Mouse (Mus musculus): ENCODE data around the gene Rcn3. TPM values are rescaled to one million over a fixed set of nuclear protein-coding genes. Genes with fewer than 3 reads are reported as not detected.
"Not testable (repeated sequence)": the region's sequence is repeated elsewhere in the genome, so short reads cannot be mapped to it uniquely, and the experiment has no call there.

The Rcn3 gene
- total and polyA plus RNA-seq, 3 experiments, result 0.38 TPM; not detected in 2

GRCm38 (mm10) chr7:45110089-45110488 is 18.1 kb upstream of the Rcn3 start:
- H3K4me3 ChIP-seq (replicated peaks in 1 of 3; ENCODE audit: low read depth in 2 of 3, low read length in 2 of 3, poor library complexity in 1 of 3); H3K9me3 ChIP-seq (replicated peaks; ENCODE audit: low read length); H3K4me2 ChIP-seq (ENCODE audit: insufficient read depth, low read depth, poor library complexity, severe bottlenecking); dilution Hi-C loops (cut with MboI; ENCODE audit: extremely low pct_ligation_motif_present, extremely low pct_unique_long_range_greater_than_20kb, low sequenced_read_pairs); H3K79me2 ChIP-seq (replicated peaks; ENCODE audit: control insufficient read depth, extremely low read depth, insufficient read depth, poor library complexity, severe bottlenecking); H3K4me1 ChIP-seq (ENCODE audit: control insufficient read depth in 1 of 2, insufficient read depth in 2 of 2); H3K27ac ChIP-seq (ENCODE audit: insufficient read depth, low read depth); DNase-seq (ENCODE audit: extremely low read depth); H3K27me3 ChIP-seq (replicated peaks); H3K9ac ChIP-seq (ENCODE audit: insufficient read depth, low read depth); H3K36me3 ChIP-seq (replicated peaks in 1 of 2; ENCODE audit: control insufficient read depth in 1 of 2, insufficient read depth in 1 of 2, low read length in 1 of 2); in situ Hi-C loops (cut with MboI; ENCODE audit: low pct_ligation_motif_present, low pct_unique_long_range_greater_than_20kb, low sequenced_read_pairs): not testable (repeated sequence)

DNA sequence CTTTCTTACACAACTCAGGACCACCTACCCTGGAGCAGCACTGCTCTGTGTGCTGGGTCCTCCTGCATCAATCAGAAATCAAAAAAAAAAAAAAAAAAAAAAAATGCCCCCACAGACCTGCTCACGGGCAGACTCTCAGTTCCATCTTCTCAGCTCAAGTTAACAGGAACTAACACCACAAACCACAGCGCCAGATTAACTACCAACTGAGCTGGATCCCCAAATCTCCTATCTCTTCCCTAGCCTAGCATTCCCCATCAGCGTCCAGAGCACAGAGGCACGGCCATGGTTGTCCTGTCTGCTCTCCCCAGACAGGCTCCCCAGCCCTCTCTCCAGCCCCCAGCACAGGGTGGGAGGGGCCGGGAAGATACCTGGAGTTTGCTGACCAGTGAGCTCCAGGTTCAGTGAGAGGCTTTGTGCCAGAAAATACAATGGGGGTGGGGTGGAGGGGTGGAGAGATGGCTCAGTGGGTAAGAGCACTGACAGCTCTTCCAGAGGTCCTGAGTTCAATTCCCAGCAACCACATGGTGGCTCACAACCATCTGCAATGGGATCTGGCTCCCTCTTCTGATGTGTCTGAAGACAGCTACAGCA is 15.1 kb upstream of the Rcn3 start:
- no peak for TF ChIP-seq NELFE (IDR thresholded peaks at IDR 0.05; ENCODE audit: low read depth, low read length)
- no peak for TF ChIP-seq MYC (IDR thresholded peaks at IDR 0.05; ENCODE audit: low read depth, low read length)
- no peak for TF ChIP-seq RCOR1 (conservative IDR thresholded peaks at IDR 0.05; ENCODE audit: low read depth, low read length)
- no peak for TF ChIP-seq HCFC1 (IDR thresholded peaks at IDR 0.05; ENCODE audit: low read depth, low read length)
- no peak for TF ChIP-seq E2F4 (IDR thresholded peaks at IDR 0.05; ENCODE audit: insufficient replicate concordance, low read depth, low read length)
- TF ChIP-seq USF1 (IDR thresholded peaks at IDR 0.05; ENCODE audit: low read depth, low read length), result no peak
- TF ChIP-seq TCF12 (IDR thresholded peaks at IDR 0.05; ENCODE audit: low read depth, low read length), result no peak
- TF ChIP-seq POLR2AphosphoS2 (IDR thresholded peaks at IDR 0.05; ENCODE audit: low read depth, low read length), result no peak
- TF ChIP-seq ELF1 (IDR thresholded peaks at IDR 0.05; ENCODE audit: low read depth, low read length), result no peak
- no peak for TF ChIP-seq SMC3 (IDR thresholded peaks at IDR 0.05; ENCODE audit: low read depth, low read length)
- no peak for TF ChIP-seq CTCF (conservative IDR thresholded peaks at IDR 0.05 in 1 of 2, IDR thresholded peaks at IDR 0.05 in 1 of 2; ENCODE audit: low read depth in 2 of 2, low read length in 2 of 2)
- TF ChIP-seq RAD21 (IDR thresholded peaks at IDR 0.05; ENCODE audit: low read depth, low read length), result no peak
- no peak for TF ChIP-seq CHD1 (IDR thresholded peaks at IDR 0.05; ENCODE audit: low read depth, low read length)
- TF ChIP-seq TBP (conservative IDR thresholded peaks at IDR 0.05; ENCODE audit: low read depth, low read length), result no peak
- no peak for TF ChIP-seq JUN (IDR thresholded peaks at IDR 0.05; ENCODE audit: insufficient read depth, low read depth, low read length)
- Histone ChIP-seq H3K4me1 (ENCODE audit: control insufficient read depth in 1 of 2, insufficient read depth in 2 of 2) (no peaks in the 10 kb centered on the region; a peak in 1 of 4 replicates), H3K4me3 (replicated peaks in 1 of 3; ENCODE audit: low read depth in 2 of 3, low read length in 2 of 3, poor library complexity in 1 of 3) (no peak overlapping the region), H3K9me3 (replicated peaks; ENCODE audit: low read length) (no peaks in the 10 kb centered on the region), H3K27ac (ENCODE audit: insufficient read depth, low read depth) (no peak overlapping the region), H3K4me2 (ENCODE audit: insufficient read depth, low read depth, poor library complexity, severe bottlenecking) (no peak overlapping the region), H3K9ac (ENCODE audit: insufficient read depth, low read depth) (no peak overlapping the region), H3K79me2 (replicated peaks; ENCODE audit: control insufficient read depth, extremely low read depth, insufficient read depth, poor library complexity, severe bottlenecking) (no peaks in the 10 kb centered on the region), H3K27me3 (replicated peaks) (no peaks in the 10 kb centered on the region), H3K36me3 (replicated peaks in 1 of 2; ENCODE audit: control insufficient read depth in 1 of 2, insufficient read depth in 1 of 2, low read length in 1 of 2) (no peaks in the 10 kb centered on the region)
- in situ Hi-C loops (cut with MboI; ENCODE audit: low pct_ligation_motif_present, low pct_unique_long_range_greater_than_20kb, low sequenced_read_pairs), result no loop called here
- dilution Hi-C loops (cut with MboI; ENCODE audit: extremely low pct_ligation_motif_present, extremely low pct_unique_long_range_greater_than_20kb, low sequenced_read_pairs), result no loop called here
- DNase-seq (ENCODE audit: extremely low read depth), result no peak

Data from CH12.LX (cell line).